Mouse (Mus musculus) CH12.LX (cell line): Measurements from ENCODE around the gene Map7. TPM values are rescaled to one million over a fixed set of nuclear protein-coding genes. Genes with fewer than 3 reads are reported as not detected.

Experiments used
- DNase-seq: peaks from one replicate; pipeline ENCODE4 v3.0.0-alpha.2; 2013; ENCODE audit errors: extremely low read depth
- H3K27ac ChIP-seq: 2 replicates; pipeline ENCODE4 v1.5.1; 2012; ENCODE audit warnings: low read depth, mild to moderate bottlenecking, control low read depth, moderate library complexity; ENCODE audit not compliant: insufficient read depth
- H3K27me3 ChIP-seq: replicated peaks from 2 replicates; pipeline ENCODE3; 2012; ENCODE audit warnings: inconsistent platforms
- H3K36me3 ChIP-seq, 2 experiments: replicated peaks in 1 of 2; 2 replicates each; pipeline versions ENCODE3 to v1.6.1; 2012; ENCODE audit warnings: inconsistent platforms in 1 of 2, low read length in 1 of 2, mild to moderate bottlenecking in 1 of 2, mixed read lengths in 1 of 2, moderate library complexity in 1 of 2; ENCODE audit not compliant: control insufficient read depth in 1 of 2, insufficient read depth in 1 of 2
- H3K4me1 ChIP-seq, 2 experiments: 2 replicates each; pipeline ENCODE4 v1.6.1; 2012; ENCODE audit warnings: inconsistent platforms in 1 of 2, moderate library complexity in 1 of 2; ENCODE audit not compliant: insufficient read depth in 2 of 2, control insufficient read depth in 1 of 2
- H3K4me2 ChIP-seq: 2 replicates; pipeline ENCODE4 v1.6.1; 2012; ENCODE audit warnings: low read depth, mild to moderate bottlenecking, control low read depth; ENCODE audit not compliant: poor library complexity, insufficient read depth, severe bottlenecking
- H3K4me3 ChIP-seq, 3 experiments: fragments of 150-350 bp in 1 of 3; sonication (generic) in 1 of 3; replicated peaks in 1 of 3; 2 replicates each; pipeline versions ENCODE3 to v1.5.1; 2011 to 2012; ENCODE audit warnings: low read depth in 2 of 3, low read length in 2 of 3, mild to moderate bottlenecking in 2 of 3, moderate library complexity in 2 of 3, control low read depth in 1 of 3, improper control_type of control experiment in 1 of 3, inconsistent platforms in 1 of 3, mixed read lengths in 1 of 3; ENCODE audit not compliant: poor library complexity in 1 of 3
- H3K79me2 ChIP-seq: replicated peaks from 2 replicates; pipeline ENCODE4 v1.6.1; 2012; ENCODE audit warnings: mild to moderate bottlenecking, moderate library complexity; ENCODE audit not compliant: control insufficient read depth, poor library complexity, insufficient read depth, severe bottlenecking; ENCODE audit errors: extremely low read depth
- H3K9ac ChIP-seq: 2 replicates; pipeline ENCODE4 v1.6.1; 2012; ENCODE audit warnings: low read depth, mild to moderate bottlenecking, control low read depth, moderate library complexity; ENCODE audit not compliant: insufficient read depth
- H3K9me3 ChIP-seq: replicated peaks from 2 replicates; pipeline ENCODE3; 2012; ENCODE audit warnings: low read length, inconsistent platforms, mixed read lengths
- BHLHE40 ChIP-seq: IDR thresholded peaks from 2 replicates; pipeline ENCODE4 v1.6.1; 2011; ENCODE audit warnings: mild to moderate bottlenecking, low read depth, low read length, improper control_type of control experiment
- CTCF ChIP-seq, 2 experiments: IDR thresholded peaks in 1 of 2; conservative IDR thresholded peaks in 1 of 2; 2 replicates each; pipeline ENCODE4 v1.5.1; 2011 to 2012; ENCODE audit warnings: low read depth in 2 of 2, low read length in 2 of 2, improper control_type of control experiment in 1 of 2, inconsistent platforms in 1 of 2, mild to moderate bottlenecking in 1 of 2, moderate library complexity in 1 of 2
- E2F4 ChIP-seq: IDR thresholded peaks from 2 replicates; pipeline ENCODE4 v1.6.1; 2011; ENCODE audit warnings: low read depth, low read length, improper control_type of control experiment; ENCODE audit not compliant: insufficient replicate concordance
- ELF1 ChIP-seq: IDR thresholded peaks from 2 replicates; pipeline ENCODE4 v1.6.1; 2014; ENCODE audit warnings: low read depth, mild to moderate bottlenecking, inconsistent platforms, low read length, improper control_type of control experiment
- EP300 ChIP-seq: IDR thresholded peaks from 2 replicates; pipeline ENCODE4 v1.6.1; 2011; ENCODE audit warnings: low read length, improper control_type of control experiment
- ETS1 ChIP-seq: conservative IDR thresholded peaks from 2 replicates; pipeline ENCODE4 v1.6.1; 2012; ENCODE audit warnings: low read depth, mild to moderate bottlenecking, inconsistent platforms, low read length, improper control_type of control experiment, moderate library complexity
- GABPA ChIP-seq: IDR thresholded peaks from 2 replicates; pipeline ENCODE4 v1.6.1; 2012; ENCODE audit warnings: low read depth, low read length, improper control_type of control experiment, inconsistent platforms; ENCODE audit not compliant: insufficient replicate concordance
- IRF4 ChIP-seq: IDR thresholded peaks from 2 replicates; pipeline ENCODE4 v1.6.1; 2014; ENCODE audit warnings: low read depth, mild to moderate bottlenecking, inconsistent platforms, low read length, improper control_type of control experiment
- JUND ChIP-seq: conservative IDR thresholded peaks from 2 replicates; pipeline ENCODE4 v1.6.1; 2011; ENCODE audit warnings: low read depth, low read length, improper control_type of control experiment
- MAX ChIP-seq: IDR thresholded peaks from 2 replicates; pipeline ENCODE4 v1.6.1; 2011; ENCODE audit warnings: low read length, improper control_type of control experiment
- MAZ ChIP-seq: IDR thresholded peaks from 2 replicates; pipeline ENCODE4 v1.6.1; 2012; ENCODE audit warnings: low read depth, mild to moderate bottlenecking, inconsistent platforms, low read length, improper control_type of control experiment, moderate library complexity
- MEF2A ChIP-seq: IDR thresholded peaks from 2 replicates; pipeline ENCODE4 v1.6.1; 2014; ENCODE audit warnings: low read depth, mild to moderate bottlenecking, inconsistent platforms, low read length, improper control_type of control experiment, borderline replicate concordance
- MXI1 ChIP-seq: IDR thresholded peaks from 2 replicates; pipeline ENCODE4 v1.6.1; 2011; ENCODE audit warnings: mild to moderate bottlenecking, low read depth, low read length, improper control_type of control experiment
- MYC ChIP-seq: IDR thresholded peaks from 2 replicates; pipeline ENCODE4 v1.6.1; 2011; ENCODE audit warnings: low read depth, mild to moderate bottlenecking, improper control_type of control experiment, low read length
- PAX5 ChIP-seq: IDR thresholded peaks from 2 replicates; pipeline ENCODE4 v1.6.1; 2012; ENCODE audit warnings: low read length, inconsistent platforms, mixed read lengths
- POLR2A ChIP-seq: IDR thresholded peaks from 2 replicates; pipeline ENCODE4 v1.6.1; 2011; ENCODE audit warnings: low read depth, mild to moderate bottlenecking, improper control_type of control experiment, low read length
- RCOR1 ChIP-seq: conservative IDR thresholded peaks from 2 replicates; pipeline ENCODE4 v1.6.1; 2012; ENCODE audit warnings: low read depth, mild to moderate bottlenecking, inconsistent platforms, low read length, improper control_type of control experiment
- SIN3A ChIP-seq: IDR thresholded peaks from 2 replicates; pipeline ENCODE4 v1.6.1; 2012; ENCODE audit warnings: low read length, improper control_type of control experiment, inconsistent platforms
- UBTF ChIP-seq: IDR thresholded peaks from 2 replicates; pipeline ENCODE4 v1.6.1; 2012; ENCODE audit warnings: low read depth, mild to moderate bottlenecking, inconsistent platforms, low read length, improper control_type of control experiment, moderate library complexity
- USF1 ChIP-seq: IDR thresholded peaks from 2 replicates; pipeline ENCODE4 v1.6.1; 2014; ENCODE audit warnings: low read depth, mild to moderate bottlenecking, inconsistent platforms, low read length, improper control_type of control experiment
- USF2 ChIP-seq: conservative IDR thresholded peaks from 2 replicates; pipeline ENCODE4 v1.6.1; 2011; ENCODE audit warnings: low read depth, low read length, improper control_type of control experiment
- ZC3H11A ChIP-seq: IDR thresholded peaks from 2 replicates; pipeline ENCODE4 v1.6.1; 2012; ENCODE audit warnings: low read depth, mild to moderate bottlenecking, inconsistent platforms, low read length, improper control_type of control experiment
- ZKSCAN1 ChIP-seq: IDR thresholded peaks from 2 replicates; pipeline ENCODE4 v1.6.1; 2012; ENCODE audit warnings: low read depth, inconsistent platforms, low read length, improper control_type of control experiment, borderline replicate concordance
- ZMIZ1 ChIP-seq: IDR thresholded peaks from 2 replicates; pipeline ENCODE4 v1.6.1; 2012; ENCODE audit warnings: low read depth, mild to moderate bottlenecking, inconsistent platforms, low read length, improper control_type of control experiment
- dilution Hi-C: fragments of 300-500 bp; cut with MboI; formaldehyde crosslinking; loops from 2 replicates; pipeline ENCODE4 v1.14.3; 2020; ENCODE audit warnings: low sequenced_read_pairs; ENCODE audit not compliant: extremely low pct_unique_long_range_greater_than_20kb, extremely low pct_ligation_motif_present
- in situ Hi-C: fragments of 300-500 bp; cut with MboI; formaldehyde crosslinking; loops from 3 replicates; pipeline ENCODE4 v1.14.3; 2019; ENCODE audit warnings: low sequenced_read_pairs, low pct_ligation_motif_present, low pct_unique_long_range_greater_than_20kb, mixed read lengths
- polyA plus RNA-seq: library from polyadenylated mRNA; unstranded; fragments of >175 nt; gene quantifications from 2 replicates; pipeline ENCODE4 v1.2.1, GENCODE M21; 2012; ENCODE audit warnings: low read depth; ENCODE audit not compliant: insufficient read length
- total RNA-seq, 2 experiments: library from RNA; depleted of rRNA; stranded (reverse); fragments of 300-350 nt in 1 of 2; fragments of >200 nt in 1 of 2; gene quantifications; 2 replicates each; pipeline ENCODE4 v1.2.3; 2012 to 2014

Gene Map7
- total and polyA plus RNA-seq, 3 experiments: 7.4 to 31.1 (median 21.6) TPM

DNA sequence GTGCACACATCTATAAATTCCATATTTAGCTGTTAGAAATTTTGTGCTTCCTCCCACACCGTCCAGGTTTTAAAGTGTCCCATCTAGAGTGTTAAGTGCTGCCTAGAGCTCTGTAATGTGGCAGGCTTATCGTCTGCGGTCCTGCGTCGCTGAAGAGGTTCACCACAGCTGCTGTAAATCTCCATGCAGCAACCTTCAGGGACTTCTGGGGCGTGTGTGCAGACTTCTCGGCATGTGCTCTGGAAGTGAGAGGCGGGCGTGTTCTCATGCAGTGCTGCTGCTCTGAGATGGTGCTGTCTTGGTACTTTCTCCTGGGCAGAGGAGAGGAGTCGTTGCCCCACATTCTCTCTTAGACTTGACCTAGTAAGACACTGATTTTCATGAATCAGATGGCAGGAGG lies 32.9 kb downstream of the Map7 start:
- Histone ChIP-seq H3K4me3 (no peak overlapping the region), H3K4me2 (no peak overlapping the region), H3K79me2 (no peaks in the 10 kb centered on the region), H3K27me3 (no peaks in the 10 kb centered on the region), H3K9me3 (no peaks in the 10 kb centered on the region), H3K36me3 (no peaks in the 10 kb centered on the region), H3K4me1 (peaks cover 0 to 9% of the 10 kb centered on the region in 2 experiments; a peak in 2 of 4 replicates), H3K27ac (no peak overlapping the region), H3K9ac (no peak overlapping the region)
- DNase-seq: no peak
- TF ChIP-seq E2F4: no peak
- TF ChIP-seq MAZ: no peak
- TF ChIP-seq BHLHE40: no peak
- TF ChIP-seq ETS1: no peak
- TF ChIP-seq GABPA: no peak
- no peak for TF ChIP-seq ZKSCAN1
- no peak for TF ChIP-seq ZMIZ1
- no peak for TF ChIP-seq MAX
- no peak for TF ChIP-seq MYC
- no peak for TF ChIP-seq ZC3H11A
- TF ChIP-seq USF1: no peak
- no peak for TF ChIP-seq EP300
- no peak for TF ChIP-seq MXI1
- dilution Hi-C loops (no loop called here), in situ Hi-C loops (no loop called here)

GRCm38 (mm10) chr10:20181680-20182399 lies 33.6 kb downstream of the Map7 start:
- no peak overlapping the region for H3K4me2 ChIP-seq
- in situ Hi-C loops: no loop called here

More at GRCm38 (mm10) chr10:20181680-20182399, 33.6 kb downstream of the Map7 start:
- DNase-seq: no peak
- no peaks in the 10 kb centered on the region for H3K9me3 ChIP-seq
- TF ChIP-seq SIN3A: no peak
- TF ChIP-seq ELF1: no peak
- no peak for TF ChIP-seq ETS1
- TF ChIP-seq MYC: no peak
- no peak for TF ChIP-seq JUND
- TF ChIP-seq EP300: no peak
- TF ChIP-seq POLR2A: no peak
- TF ChIP-seq USF2: no peak
- TF ChIP-seq MXI1: no peak
- TF ChIP-seq UBTF: no peak
- no peak for TF ChIP-seq IRF4
- TF ChIP-seq CTCF (conservative IDR thresholded peaks at IDR 0.05 in 1 of 2, IDR thresholded peaks at IDR 0.05 in 1 of 2; ENCODE audit: low read depth in 2 of 2, low read length in 2 of 2): no peak
- no peak for TF ChIP-seq RCOR1
- TF ChIP-seq PAX5: no peak
- no peak for TF ChIP-seq ZC3H11A
- no peak for TF ChIP-seq MEF2A
- TF ChIP-seq, all 38 proteins: peak for 0
- dilution Hi-C loops: no loop called here
- Histone ChIP-seq H3K27ac (no peak overlapping the region), H3K27me3 (no peaks in the 10 kb centered on the region), H3K4me3 (no peak overlapping the region), H3K79me2 (no peaks in the 10 kb centered on the region), H3K36me3 (no peaks in the 10 kb centered on the region), H3K4me1 (peaks cover 0 to 13% of the 10 kb centered on the region in 2 experiments; a peak in 2 of 4 replicates), H3K9ac (no peak overlapping the region)
